Mouse (Mus musculus): ENCODE measurements around the gene A330070K13Rik. TPM values are rescaled to one million over a fixed set of nuclear protein-coding genes. Genes with fewer than 3 reads are reported as not detected.

A330070K13Rik gene
- polyA plus RNA-seq, 1 experiment from 2014 or later: not detected

DNA sequence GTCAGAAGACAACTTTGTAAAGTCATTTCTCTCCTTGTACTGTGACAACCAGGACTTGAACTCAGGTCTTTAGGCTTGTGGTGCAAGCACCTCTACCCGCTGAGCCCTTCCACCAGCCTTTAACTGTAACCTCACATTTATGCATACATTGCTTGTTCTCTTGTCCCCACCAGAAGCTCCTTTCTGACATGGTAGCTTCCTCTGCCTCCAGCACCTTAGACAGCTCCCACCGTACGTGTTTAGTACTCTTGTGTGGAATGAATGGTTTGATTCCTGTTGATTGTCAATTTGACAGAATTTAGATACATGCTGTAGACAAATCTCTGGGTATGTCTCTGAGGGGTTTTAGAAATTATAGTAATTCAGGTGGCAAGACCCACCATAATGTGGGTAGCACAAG, 20.7 kb downstream of the A330070K13Rik start:
- peak; percentile 58 for DNase-seq (ENCODE audit: low spot score)
- Histone ChIP-seq H3K9me3 (no peaks in the 10 kb centered on the region), H3K27ac (replicated peaks) (no peak overlapping the region), H3K4me3 (no peak overlapping the region), H3K4me1 (peaks cover 15% of the 10 kb centered on the region), H3K36me3 (replicated peaks) (no peaks in the 10 kb centered on the region), H3K27me3 (replicated peaks; ENCODE audit: low read depth, poor library complexity, severe bottlenecking) (no peaks in the 10 kb centered on the region)
- WGBS: 46% methylated on average over 3 of the region's 3 CpGs

GRCm38 (mm10) chr5:130363111-130363510, 21.3 kb downstream of the A330070K13Rik start:
- Histone ChIP-seq H3K36me3 (replicated peaks) (no peaks in the 10 kb centered on the region), H3K4me1 (peaks cover 15% of the 10 kb centered on the region), H3K27ac (replicated peaks) (no peak overlapping the region), H3K9me3 (no peaks in the 10 kb centered on the region), H3K4me3 (no peak overlapping the region), H3K27me3 (replicated peaks; ENCODE audit: low read depth, poor library complexity, severe bottlenecking) (no peaks in the 10 kb centered on the region)
- DNase-seq (ENCODE audit: low spot score): no peak
- 64% methylated on average over 4 of the region's 4 CpGs for WGBS

DNA sequence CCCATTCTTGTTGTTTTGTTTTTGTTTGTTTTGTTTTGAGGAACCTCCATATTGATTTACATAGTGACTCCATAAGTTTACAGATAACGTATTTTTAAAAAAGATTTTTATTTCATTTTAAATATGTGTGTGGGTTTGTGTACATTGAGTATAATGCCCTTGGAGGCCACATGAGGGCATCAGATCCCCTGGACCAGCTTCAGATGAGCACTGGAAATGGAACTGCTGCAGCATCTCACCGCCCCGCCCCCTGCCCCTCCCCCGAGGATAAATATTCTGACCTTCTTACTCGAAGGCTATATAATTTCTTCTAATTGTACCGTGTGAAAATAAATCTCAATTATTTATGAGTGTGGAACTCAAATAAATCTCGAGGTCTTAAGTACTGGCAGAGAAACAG, 29.2 kb downstream of the A330070K13Rik start:
- Histone ChIP-seq H3K4me3 (no peak overlapping the region), H3K4me1 (no peaks in the 10 kb centered on the region), H3K27me3 (replicated peaks; ENCODE audit: low read depth, poor library complexity, severe bottlenecking) (no peaks in the 10 kb centered on the region), H3K36me3 (replicated peaks) (no peaks in the 10 kb centered on the region), H3K27ac (replicated peaks) (no peak overlapping the region), H3K9me3 (no peaks in the 10 kb centered on the region)
- WGBS: 62% methylated on average over 7 of the region's 7 CpGs
- no peak for DNase-seq (ENCODE audit: low spot score)

- WGBS: 88% methylated on average over 2 of the region's 2 CpGs
- Histone ChIP-seq H3K4me1 (no peaks in the 10 kb centered on the region), H3K9me3 (peaks cover 4% of the 10 kb centered on the region; the same call in 1 of the 2 replicates), H3K27ac (replicated peaks) (no peak overlapping the region), H3K36me3 (replicated peaks) (peaks cover 39% of the 10 kb centered on the region), H3K4me3 (no peak overlapping the region), H3K27me3 (replicated peaks; ENCODE audit: low read depth, poor library complexity, severe bottlenecking) (no peaks in the 10 kb centered on the region)
- DNase-seq (ENCODE audit: low spot score): no peak
These were observed 38.6 kb downstream of the A330070K13Rik start for GRCm38 (mm10) chr5:130345871-130346270.

DNA sequence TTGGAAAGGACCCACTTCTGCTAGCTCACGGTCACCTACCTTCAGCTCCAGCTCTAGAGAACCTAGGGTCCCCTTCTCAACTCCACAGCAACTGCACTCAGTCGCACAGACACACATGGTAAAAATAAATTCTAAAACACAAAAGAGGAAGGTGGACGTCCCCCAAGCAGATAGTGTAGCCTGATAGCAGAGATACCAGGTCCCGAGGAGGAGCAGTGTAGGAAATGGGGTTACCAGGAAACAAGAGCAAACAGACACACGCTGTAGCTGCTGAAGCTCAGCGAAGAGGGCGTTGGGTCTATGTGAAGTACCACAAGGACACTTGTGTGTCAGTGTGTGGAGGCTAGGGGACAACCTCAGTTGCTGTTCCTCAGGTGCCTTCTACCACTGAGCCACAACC, 39.4 kb downstream of the A330070K13Rik start:
- no peak for DNase-seq (ENCODE audit: low spot score)
- Histone ChIP-seq H3K36me3 (replicated peaks) (peaks cover 48% of the 10 kb centered on the region), H3K27ac (replicated peaks) (no peak overlapping the region), H3K27me3 (replicated peaks; ENCODE audit: low read depth, poor library complexity, severe bottlenecking) (no peaks in the 10 kb centered on the region), H3K9me3 (peaks cover 4% of the 10 kb centered on the region; the same call in 1 of the 2 replicates), H3K4me1 (no peaks in the 10 kb centered on the region), H3K4me3 (no peak overlapping the region)
- 92% methylated on average over 7 of the region's 7 CpGs for WGBS

GRCm38 (mm10) chr5:130340656-130341055, 43.8 kb downstream of the A330070K13Rik start:
- Histone ChIP-seq H3K9me3 (no peaks in the 10 kb centered on the region), H3K27ac (replicated peaks) (no peak overlapping the region), H3K4me1 (no peaks in the 10 kb centered on the region), H3K36me3 (replicated peaks) (peaks cover 79% of the 10 kb centered on the region), H3K4me3 (no peak overlapping the region), H3K27me3 (replicated peaks; ENCODE audit: low read depth, poor library complexity, severe bottlenecking) (no peaks in the 10 kb centered on the region)
- WGBS: 93% methylated on average over 15 of the region's 15 CpGs
- no peak for DNase-seq (ENCODE audit: low spot score)

DNA sequence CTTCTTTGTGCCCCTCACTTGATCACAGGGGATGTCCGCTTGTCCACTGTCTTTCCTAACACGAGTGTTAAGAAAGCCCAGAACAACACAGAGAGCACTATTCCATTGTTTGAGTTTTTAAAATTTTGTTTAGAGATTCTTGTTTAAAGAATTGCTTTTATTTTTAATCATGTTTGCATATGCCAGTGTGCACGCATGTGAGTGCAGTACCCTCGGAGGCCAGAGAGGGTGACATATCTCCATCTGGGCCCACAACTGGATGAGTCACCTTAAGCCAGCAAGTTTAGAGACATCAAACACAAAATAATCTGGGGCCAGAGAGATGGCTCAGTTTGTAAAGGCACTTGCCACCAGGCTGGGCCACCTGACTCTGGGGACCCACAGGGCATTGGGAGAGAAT, 49.0 kb downstream of the A330070K13Rik start:
- Histone ChIP-seq H3K9me3 (peaks cover 5% of the 10 kb centered on the region; the same call in 1 of the 2 replicates), H3K27ac (replicated peaks) (no peak overlapping the region), H3K4me1 (no peaks in the 10 kb centered on the region), H3K27me3 (replicated peaks; ENCODE audit: low read depth, poor library complexity, severe bottlenecking) (no peaks in the 10 kb centered on the region), H3K36me3 (replicated peaks) (peaks cover 51% of the 10 kb centered on the region), H3K4me3 (no peak overlapping the region)
- 96% methylated on average over 4 of the region's 4 CpGs for WGBS
- DNase-seq (ENCODE audit: low spot score): no peak

DNA sequence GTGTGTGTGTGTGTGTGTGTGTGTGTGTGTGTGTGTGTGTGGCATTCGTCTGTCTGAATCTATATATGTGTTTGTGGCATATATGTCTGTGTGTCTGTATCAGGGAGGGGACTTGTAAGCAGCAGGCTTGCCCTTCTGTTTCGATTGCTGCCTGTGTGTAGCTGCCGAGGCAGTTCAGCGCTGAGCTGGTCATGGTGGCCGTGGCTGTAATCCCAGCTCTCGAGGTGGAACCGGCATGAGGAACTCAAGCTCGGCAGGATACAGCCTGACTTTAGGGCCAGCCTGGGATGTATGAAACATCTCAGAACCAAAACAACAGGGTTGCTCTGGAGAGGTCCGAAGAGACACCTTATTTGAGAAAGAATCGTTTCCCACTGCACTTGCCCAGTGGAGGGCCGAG, 50.5 kb downstream of the A330070K13Rik start:
- H3K4me3 ChIP-seq: no peak overlapping the region
- peaks cover 51% of the 10 kb centered on the region for H3K36me3 ChIP-seq (replicated peaks)
- H3K4me1 ChIP-seq: no peaks in the 10 kb centered on the region
- H3K27ac ChIP-seq (replicated peaks): no peak overlapping the region
- no peak for DNase-seq (ENCODE audit: low spot score)
- 94% methylated on average over 11 of the region's 11 CpGs for WGBS
- H3K9me3 ChIP-seq: peaks cover 5% of the 10 kb centered on the region; the same call in 1 of the 2 replicates
- H3K27me3 ChIP-seq (replicated peaks; ENCODE audit: low read depth, poor library complexity, severe bottlenecking): no peaks in the 10 kb centered on the region

DNA sequence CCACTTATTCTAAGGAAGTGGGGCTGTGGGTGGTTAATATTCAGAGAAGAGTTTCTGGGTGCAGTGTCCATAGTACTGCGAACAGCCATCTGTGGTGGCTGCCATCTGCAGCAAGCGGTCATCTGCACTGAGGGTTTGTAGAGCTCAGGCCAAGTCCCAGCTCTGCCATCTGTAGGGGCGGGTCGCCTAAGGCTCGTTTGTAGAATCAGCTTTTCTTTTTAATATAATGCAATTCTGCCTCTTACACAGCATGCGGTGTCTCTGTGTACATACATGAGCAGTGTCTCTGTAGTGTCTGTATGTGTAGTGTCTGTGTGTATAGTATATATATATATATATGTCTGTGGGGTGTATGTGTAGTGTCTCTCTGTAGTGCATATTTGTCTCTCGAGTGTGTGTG, 50.9 kb downstream of the A330070K13Rik start:
- DNase-seq (ENCODE audit: low spot score): no peak
- Histone ChIP-seq H3K27me3 (replicated peaks; ENCODE audit: low read depth, poor library complexity, severe bottlenecking) (no peaks in the 10 kb centered on the region), H3K9me3 (peaks cover 5% of the 10 kb centered on the region; the same call in 1 of the 2 replicates), H3K27ac (replicated peaks) (no peak overlapping the region), H3K4me1 (no peaks in the 10 kb centered on the region), H3K4me3 (no peak overlapping the region), H3K36me3 (replicated peaks) (peaks cover 55% of the 10 kb centered on the region)
- WGBS: 92% methylated on average over 7 of the region's 7 CpGs

- Histone ChIP-seq H3K27me3 (replicated peaks; ENCODE audit: low read depth, poor library complexity, severe bottlenecking) (no peaks in the 10 kb centered on the region), H3K27ac (replicated peaks) (peak overlapping the region; percentile 48; the same call in 1 of the 2 replicates), H3K36me3 (replicated peaks) (peaks cover 44% of the 10 kb centered on the region), H3K4me1 (no peaks in the 10 kb centered on the region), H3K9me3 (peaks cover 5% of the 10 kb centered on the region; the same call in 1 of the 2 replicates), H3K4me3 (no peak overlapping the region)
- no peak for DNase-seq (ENCODE audit: low spot score)
- 75% methylated on average over 4 of the region's 4 CpGs for whole genome bisulfite sequencing
These were observed 53.2 kb downstream of the A330070K13Rik start for GRCm38 (mm10) chr5:130331206-130331605.

- DNase-seq (ENCODE audit: low spot score): no peak
- Histone ChIP-seq H3K4me1 (no peaks in the 10 kb centered on the region), H3K36me3 (replicated peaks) (peaks cover 44% of the 10 kb centered on the region), H3K27me3 (replicated peaks; ENCODE audit: low read depth, poor library complexity, severe bottlenecking) (no peaks in the 10 kb centered on the region), H3K9me3 (peaks cover 5% of the 10 kb centered on the region; the same call in 1 of the 2 replicates), H3K4me3 (no peak overlapping the region), H3K27ac (replicated peaks) (no peak overlapping the region)
- WGBS: 93% methylated on average over 4 of the region's 4 CpGs
These were observed 53.6 kb downstream of the A330070K13Rik start for GRCm38 (mm10) chr5:130330801-130331200.

DNA sequence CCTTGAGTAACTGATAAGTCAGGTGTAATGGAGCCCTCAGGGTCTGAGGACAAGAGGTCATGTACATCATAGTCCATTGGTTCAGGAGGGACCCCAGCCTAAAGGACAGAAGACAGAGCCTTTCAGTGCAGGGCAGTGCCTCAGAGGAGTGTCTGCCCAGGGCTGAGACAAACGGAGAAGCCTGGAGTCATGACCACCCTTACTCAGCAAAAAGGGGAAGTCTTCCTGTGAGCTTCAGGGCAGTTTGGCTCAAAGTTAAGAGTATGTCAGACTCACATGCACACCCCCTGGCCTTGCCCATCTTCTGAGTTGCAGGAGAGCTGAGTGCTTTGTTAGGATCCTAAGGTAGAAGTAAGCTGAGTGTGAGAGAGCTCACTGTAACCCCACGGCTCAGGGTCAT, 54.5 kb downstream of the A330070K13Rik start:
- WGBS: 84% methylated on average over 2 of the region's 2 CpGs
- no peak for DNase-seq (ENCODE audit: low spot score)

More for the DNA sequence above, 54.5 kb downstream of the A330070K13Rik start:
- Histone ChIP-seq H3K9me3 (no peaks in the 10 kb centered on the region; the same call in 1 of the 2 replicates), H3K4me1 (no peaks in the 10 kb centered on the region), H3K27ac (replicated peaks) (no peak overlapping the region), H3K4me3 (no peak overlapping the region), H3K36me3 (replicated peaks) (peaks cover 44% of the 10 kb centered on the region), H3K27me3 (replicated peaks; ENCODE audit: low read depth, poor library complexity, severe bottlenecking) (no peaks in the 10 kb centered on the region)

Data from embryonic facial prominence, embryonic 10.5 days (tissue).